Mouse (Mus musculus) frontal cortex, postnatal 25 days (tissue): ENCODE data around the gene Lama1.

Source experiments
- DNase-seq, 2 experiments: peaks; one replicate each; pipeline ENCODE4 v3.0.0; 2022; ENCODE audit warnings: low spot score in 2 of 2

Gene Lama1

DNA sequence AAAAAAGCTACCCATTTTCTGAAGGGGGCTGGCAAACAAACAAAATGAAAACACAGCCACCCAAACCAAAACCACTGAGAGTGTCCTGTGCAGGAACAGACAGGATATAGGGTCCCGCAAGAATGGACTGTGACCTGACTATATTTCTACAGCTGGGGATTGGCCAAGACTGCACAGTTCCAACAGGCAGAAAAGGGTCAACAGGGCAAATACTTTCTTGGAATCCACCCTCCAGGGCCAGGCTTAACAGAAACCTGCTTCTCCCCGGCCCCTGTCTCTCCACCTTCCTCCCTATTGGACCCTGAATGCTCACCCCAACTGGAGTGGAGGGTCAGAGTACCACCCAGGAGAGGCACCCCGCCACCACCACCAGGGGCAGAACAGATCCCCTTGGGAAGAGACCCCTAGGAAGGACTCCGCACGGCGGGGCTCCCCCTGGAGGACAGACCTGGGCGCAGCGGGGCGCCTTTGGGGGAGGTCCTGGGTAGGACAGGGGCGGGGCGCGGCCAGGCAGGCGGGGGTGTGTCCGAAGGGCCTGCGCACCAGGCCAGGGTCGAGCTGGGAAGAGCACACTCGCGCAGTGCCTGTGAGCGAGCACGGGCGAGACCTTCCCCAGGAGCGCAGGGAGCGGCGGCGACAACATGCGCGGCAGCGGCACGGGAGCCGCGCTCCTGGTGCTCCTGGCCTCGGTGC, at the start of gene Lama1:
Lama1 (plus strand) TSS at position 566 of the 693 bp plus-strand sequence.
- no peak for DNase-seq

DNA sequence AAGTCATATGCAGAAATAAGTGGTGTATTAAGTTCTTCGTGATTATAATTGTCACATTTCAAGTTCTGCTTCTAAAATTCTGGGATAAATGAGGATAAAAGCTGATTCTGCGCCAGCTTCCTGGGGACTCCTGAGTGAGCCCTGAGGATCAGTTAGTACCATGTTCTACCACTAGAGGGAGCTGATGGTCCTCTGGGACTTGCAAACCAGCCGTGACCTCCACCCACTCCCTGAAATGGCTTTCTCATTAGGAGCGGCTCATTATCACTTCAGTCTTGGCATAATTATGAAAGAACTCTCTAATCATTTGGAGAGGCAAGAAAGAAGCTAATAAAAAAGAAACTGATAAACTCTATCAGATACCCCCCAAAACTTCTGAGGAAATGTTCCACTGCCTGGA, 45.6 kb upstream of the Lama1 start:
- DNase-seq, result peak in 1 of 2 experiments; percentile 39

DNA sequence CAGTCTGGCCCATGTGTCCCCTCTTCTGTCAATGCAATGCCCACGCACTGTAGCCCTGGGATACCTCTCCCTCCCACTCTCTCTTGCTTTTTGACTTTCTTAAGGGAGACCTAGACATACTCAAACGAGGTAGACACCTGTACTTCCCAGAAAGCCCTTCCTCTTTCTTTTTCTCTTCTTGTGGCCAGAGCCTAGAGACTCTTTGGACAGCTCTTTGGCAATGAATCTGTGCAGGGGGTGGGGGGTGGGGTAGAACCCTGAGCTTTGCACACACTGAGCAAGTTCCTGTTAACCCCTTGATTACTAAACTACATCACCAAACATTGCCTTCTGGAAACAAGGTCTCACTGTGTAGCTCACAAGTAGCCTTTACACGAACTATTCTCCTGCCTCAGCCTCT, 32.8 kb upstream of the Lama1 start:
- DNase-seq, result no peak

DNA sequence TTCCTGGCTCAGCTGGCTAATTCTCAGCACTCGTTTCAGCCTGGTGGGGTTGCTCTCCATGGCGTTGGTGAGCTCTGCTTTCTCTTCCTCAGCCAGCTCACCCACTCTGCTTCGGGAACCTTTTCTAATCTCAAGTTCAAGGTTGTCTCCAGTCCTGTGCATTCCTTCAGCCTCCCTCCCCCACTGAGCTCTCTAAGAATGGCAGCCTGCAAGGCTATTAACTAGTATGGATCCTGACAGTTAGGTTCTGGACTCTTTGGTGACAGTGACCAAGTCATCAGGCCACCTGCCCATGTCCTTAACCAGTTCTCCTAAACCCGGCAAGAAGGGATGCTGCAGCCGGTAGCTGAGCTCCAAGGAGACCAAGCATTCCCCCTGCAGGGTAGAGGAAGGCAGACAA, 30.1 kb upstream of the Lama1 start:
- no peak for DNase-seq

DNA sequence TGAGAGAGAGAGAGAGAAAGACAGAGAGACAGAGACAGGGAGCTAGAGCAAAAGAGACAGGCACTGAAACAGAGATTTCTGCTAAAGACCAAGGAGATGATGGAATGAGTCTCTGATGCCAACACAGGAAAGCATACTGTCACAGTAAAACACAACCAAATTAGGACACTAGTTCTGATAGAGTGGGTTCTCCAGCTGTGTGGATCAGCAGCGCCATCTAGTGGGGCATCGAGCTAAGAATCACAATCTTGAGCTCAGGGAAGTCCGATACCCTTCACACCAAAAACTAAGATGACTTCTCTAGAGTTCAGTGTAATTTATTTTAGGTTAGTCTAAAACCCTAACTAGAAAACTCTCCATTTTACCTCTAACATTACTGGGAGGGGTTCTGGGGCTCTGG, 29.1 kb upstream of the Lama1 start:
- DNase-seq, result peak; percentile 42 to 58

DNA sequence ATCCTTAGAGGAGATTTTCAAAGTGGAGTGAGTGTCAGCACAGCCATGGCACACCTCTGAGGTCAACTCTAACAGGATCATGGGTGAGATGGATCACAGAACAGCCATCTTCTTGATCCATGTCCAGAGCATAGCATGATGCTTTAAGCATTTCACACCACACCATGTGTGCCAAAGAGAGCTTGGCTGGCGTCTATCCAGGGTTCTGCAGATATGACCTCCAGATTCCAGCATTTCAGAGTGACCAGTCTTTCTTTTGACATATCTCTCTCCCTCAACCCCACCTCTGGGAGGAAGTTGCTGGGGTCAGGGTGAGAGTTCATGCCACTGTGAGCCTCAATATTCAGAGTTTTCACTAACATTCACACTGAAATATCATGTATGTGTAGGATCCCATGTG, 18.5 kb upstream of the Lama1 start:
- no peak for DNase-seq

DNA sequence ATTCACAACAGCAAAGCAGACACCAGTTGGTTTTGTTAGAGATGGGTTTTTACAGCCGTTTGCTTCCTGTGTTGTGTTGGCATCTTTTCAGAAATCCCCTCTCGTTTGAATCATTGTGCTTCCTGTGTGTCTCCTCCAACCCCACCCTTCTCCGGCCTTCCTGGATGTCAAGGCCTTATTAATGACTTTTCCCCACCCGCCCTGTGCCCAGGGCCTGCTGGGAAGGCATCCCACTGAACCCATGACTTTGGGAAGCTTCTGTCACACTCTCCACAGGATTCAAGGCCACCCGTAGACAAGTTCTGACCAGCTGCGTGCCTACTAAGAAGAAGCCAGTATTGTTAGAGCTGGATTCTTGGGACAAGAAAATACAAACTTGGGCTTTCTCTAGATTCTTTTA, 16.0 kb upstream of the Lama1 start:
- no peak for DNase-seq

DNA sequence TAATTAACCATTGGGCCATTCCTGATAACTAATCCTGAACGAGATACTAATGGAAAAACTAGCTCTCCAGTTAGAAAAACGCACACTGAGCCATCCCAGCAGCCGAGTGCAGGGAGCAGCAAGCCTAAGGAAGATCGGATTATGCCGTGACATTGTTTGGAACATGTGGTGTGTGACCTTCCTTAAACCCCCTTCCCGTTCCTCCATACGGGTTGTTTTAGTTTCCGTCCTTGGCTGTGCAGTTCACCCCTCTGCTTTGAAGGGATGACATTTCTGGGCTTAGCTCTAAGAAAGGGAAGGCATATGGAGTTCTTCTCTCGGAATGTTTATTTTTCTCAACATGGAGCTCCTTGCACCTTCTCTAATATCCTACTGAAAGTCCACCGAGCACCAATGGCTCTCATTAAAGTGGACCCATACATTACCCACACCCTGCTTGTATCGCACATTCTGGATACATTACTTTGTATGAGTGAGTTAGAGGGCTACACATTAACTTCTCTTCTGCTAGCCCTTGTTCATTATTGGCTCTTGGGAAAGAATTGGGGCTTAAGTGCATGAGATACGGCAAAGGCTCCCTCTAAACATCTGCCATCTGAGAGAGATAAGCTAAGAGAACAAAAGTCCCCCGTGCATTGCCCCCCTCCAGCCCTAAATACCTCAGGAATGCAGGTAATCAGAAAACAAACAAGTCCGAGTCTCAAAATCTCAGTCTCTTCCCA, 11.9 kb upstream of the Lama1 start:
- no peak for DNase-seq

DNA sequence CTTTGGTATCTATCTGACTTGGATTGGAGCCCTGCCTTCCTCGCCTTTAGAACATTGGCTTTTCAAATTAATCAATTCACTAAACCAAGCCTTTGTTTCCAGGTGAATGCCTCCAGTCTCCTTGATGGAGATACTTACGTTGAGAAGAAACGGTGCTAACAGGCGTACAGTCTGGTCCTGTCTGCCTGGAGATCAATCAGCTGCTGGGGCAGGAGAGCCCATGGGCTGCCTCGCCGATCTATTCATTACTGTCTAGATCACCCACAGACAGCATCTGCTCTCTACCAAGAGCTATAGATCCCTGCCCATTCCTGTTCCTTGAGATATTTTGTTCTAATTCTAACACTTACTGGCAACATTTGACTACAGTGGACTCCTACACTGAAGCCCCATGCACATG, 9.6 kb upstream of the Lama1 start:
- DNase-seq, result no peak

DNA sequence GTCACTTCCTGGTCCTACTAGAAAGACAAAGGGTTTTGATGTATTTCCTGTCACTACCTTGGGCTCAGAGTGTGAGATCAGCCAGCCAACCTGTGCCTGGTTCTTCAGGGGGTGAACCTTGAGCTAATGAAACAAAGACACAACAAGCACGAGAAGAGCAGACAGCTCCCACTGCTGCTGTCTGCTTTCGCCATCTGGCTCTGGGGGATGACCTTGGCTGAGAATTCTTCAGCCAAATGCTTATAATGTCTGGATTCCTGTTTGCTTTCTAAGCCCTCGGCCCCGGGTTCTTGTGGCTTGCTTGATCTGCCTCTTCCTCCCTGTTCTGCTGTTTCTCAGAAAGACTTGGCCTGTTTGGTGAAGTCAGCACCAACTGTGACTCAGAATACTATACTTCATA, 6.4 kb upstream of the Lama1 start:
- no peak for DNase-seq

DNA sequence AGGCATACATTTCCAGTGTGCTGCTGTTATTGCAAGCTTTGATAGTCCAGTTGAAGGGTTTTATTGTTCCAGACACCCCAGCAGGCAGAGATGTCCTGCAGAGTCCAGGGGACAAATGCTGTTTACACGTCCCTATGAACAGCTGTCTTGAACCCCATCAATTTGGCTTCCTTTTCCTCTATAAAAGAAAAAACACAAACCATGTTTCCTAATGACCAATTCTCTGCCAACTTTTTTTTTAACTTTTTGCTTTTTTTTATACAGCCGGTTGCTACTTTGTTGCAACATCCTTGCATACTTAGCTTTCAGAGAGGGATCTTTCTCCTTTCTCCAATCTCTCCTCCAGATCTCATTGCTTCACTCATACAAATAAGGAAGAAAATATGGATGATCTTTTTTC, 4.4 kb upstream of the Lama1 start:
- DNase-seq, result no peak

DNA sequence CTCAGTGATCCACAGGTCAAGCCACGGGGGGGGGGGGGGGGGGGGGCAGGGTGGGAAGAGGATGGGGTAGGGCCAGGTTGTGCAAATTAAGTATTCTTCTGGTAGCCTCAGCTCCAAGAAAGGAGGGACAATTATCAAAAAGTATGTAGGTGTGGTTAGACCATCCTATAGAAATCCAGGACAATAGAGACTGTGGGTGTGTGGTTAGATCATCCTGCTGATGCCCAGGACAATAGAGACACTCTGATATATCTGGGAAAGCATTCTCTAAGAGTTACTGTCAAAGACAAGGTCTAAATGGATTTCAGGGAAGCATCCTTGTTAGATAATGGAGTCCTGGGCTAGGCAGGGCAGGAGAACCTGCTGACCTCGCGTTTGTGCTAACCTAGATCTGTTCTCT, 3.2 kb upstream of the Lama1 start:
- DNase-seq, result no peak

DNA sequence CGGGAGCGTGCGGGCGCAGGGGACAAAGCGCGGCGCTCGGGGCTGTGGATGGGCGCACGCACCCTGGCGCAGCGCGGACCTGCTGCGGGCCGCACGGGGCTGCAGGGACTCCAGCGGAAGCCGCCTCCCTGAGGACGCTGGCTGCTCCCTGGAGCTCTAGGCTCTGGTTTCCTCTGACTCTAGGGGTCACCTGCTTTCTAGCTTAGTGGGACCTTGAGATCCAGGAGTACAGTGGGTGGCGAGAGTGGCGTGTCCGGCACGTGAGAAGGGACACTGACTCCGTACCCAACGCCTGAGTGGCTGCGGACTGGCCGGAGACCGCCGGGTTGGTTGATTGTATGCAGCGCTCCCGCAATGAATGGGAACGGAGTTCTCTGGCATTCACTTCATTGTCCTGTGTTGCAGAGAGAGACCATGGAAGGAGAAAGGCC, 417 bp downstream of the Lama1 start:
- no peak for DNase-seq

DNA sequence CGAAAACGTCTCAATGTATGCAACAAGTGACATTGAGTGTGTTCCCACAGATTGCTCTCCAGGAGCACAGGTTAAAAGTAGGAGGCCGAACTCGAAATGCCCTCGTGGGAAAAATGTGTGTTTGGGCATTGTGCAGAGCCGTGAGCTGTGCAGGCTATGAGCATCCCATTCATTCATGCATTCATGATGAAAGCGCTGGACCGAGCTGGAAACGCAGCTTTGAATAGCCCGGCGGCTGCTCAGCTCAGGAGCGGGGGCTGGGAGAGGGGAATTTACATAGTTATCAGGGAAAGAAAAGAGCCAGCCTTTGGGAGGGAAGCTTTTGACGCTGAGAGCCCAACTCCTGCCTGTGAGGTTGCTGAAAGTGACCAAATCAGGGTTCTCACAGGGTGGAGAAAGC, 1.2 kb downstream of the Lama1 start:
- no peak for DNase-seq

DNA sequence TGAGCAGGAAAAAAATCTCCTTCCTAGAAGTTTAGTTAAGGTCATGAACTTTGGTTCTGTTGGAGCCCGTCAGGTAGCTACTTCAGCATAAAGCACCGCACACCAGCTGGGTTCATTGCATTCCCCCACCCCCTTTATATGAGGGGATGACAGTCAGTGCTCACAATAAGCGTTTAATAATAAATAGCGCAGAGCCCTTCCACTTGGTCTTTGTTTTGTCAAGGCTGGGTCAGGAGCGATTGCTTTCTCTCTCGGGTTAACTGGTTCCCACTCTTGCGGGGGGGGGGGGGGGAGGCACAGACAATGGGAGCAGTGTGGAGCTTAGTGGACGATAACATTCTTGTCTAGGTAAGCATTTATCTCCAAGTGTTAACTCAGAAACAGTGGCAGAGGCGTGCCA, 4.7 kb downstream of the Lama1 start:
- no peak for DNase-seq

DNA sequence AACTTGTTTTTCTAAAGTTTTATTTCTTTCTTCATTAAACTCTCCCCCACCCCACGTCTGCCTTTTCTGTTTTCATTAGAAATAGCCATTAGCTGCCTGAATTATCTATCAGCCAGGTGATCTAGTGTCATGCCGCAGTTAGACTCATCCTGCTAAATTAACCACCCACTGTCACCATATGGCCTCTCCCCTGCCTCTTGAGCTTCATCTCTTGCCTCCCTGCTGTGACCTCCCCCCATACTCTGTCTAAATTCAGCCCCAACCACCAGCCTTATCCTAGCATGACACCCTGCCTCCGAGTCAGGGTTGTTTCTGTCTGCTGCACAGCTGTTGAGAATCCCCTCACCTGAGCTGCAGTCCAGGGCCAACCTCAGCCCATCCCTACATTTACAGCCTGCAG, 5.9 kb downstream of the Lama1 start:
- no peak for DNase-seq

DNA sequence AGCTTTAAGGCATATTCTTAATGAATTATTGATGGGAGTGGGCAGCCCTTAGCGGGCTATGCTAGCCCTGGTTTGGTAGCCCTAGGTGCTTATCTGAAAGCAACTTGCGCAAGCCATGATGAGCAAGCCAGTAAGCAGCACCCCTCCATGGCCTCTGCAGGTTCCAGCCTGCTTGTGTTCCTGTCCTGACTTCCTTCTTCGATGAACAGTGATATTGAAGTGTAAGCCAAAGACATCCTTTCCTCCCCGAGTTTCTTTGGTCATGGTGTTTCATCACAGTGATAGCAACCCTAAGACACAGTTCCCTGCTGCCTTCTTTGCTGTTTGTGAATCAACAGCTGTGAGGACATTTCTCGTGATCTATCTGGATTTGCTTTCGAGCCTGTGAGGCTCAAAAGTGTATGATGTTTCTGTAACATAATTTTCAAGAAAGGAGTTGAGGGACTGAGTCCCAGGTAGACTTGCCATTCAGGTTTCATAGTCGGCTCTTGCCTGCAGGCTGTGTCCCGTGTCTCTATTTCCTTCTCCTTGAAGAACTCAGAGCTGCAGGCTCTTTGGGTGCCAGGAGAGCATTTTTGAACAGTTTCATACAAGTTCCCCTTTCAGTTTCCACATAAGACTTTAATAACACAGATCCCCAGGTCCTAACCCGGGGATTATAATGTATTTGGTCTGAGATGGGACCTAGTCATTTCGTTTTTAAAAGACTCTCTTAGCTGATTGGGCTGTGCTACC, 8.1 kb downstream of the Lama1 start:
- DNase-seq, result no peak

DNA sequence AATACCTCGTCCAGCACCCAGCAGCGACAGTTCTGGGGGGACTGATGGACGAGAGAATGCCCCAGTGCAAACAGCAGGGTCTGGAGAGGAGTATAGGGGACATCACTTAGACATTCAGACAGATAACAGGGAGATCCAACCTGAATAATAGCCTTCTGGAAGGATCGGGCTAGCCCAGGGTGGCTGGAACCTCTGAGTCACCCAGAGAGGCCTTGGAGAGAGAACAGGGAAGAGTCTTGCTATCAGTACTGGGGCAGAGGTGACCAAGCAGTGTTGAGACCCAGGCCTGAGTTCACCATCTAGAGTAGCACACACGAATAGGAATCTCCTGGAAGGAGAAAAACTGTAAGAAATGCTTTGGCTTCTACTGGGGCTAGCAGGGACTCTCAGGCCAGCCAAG, 9.3 kb downstream of the Lama1 start:
- DNase-seq, result no peak

DNA sequence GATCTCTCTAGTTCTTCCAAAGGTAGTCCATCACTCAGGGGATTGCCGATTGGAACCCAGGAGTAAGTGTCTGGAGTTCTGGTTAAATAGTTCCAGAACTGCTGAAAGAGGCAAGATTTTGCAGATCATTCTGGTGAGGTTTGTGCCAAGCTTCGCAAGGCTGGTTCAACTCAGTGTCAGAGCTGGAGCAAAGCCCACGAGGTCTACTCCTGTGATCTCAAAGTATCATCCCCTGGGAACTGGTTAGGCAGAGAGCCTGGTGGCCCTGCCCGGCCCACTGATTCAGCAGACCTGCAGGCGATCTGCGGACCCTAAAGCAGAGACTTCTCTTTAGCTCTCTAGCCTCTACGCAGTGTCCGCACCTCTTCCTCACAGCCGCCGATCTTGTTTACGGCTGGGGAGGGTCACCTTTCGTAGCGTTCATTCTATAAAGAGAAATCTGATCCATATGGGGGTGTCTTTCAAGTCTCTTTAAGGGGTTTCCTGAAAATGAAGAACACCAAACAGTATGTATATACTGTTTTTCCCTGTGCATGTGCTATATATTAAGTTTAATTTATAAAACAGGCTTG, 10.8 kb downstream of the Lama1 start:
- DNase-seq, result no peak

DNA sequence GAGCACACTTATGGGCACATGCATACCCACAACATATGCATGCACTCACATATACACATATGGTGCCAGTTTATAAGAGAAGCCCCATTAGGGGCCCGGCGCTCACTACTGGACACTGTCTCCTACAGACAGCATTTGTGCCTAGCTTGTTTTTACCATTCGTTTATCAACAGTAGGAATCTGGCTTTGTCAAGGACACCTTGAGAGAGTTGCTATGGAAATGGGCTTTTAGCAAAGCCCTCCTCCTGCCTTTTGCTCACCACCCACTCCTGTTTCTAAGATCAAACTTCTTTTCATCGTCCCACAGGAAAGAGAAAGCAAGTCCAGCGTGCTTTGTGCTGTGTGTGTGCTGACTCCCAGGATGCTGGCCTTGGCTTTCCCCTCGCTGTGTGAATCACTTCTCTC, 13.3 kb downstream of the Lama1 start:
- DNase-seq, result no peak

DNA sequence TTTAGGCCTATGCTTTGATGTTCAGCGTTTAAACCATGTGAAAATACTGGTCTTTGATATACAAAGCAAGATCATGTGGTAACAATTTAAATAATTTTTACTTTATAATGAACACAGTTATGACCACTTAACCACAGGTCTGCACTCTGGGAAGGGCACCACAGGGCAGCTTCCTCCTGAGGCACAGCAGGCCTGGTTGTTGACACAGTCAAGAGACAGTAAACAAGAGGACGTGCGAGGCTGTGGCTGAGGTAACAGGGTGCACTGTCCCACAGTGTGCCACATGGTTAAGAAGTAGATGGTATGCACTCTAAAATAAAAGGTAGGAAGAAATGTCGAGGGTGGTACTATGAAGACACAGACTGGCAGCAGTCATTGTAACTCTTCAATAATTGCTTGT, 14.3 kb downstream of the Lama1 start:
- DNase-seq, result no peak

DNA sequence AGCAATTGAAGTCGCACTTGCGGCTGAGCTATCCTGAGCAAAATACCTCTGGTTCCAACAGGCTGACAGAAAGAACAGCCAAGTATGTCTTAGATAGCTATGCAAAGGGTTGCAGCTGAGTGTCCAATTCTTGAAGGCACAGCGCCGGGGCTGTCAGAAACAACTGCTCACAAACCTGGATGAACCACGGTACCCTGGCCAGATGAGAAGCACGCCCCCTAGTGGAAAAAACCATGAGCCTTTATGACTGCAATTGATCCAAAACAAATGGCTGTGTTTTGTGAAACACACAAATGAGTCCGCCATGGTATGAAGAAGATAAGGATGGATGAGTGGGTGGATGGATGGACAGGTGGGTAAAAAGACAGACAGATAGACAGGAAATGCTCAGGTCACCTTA, 15.9 kb downstream of the Lama1 start:
- DNase-seq, result no peak

DNA sequence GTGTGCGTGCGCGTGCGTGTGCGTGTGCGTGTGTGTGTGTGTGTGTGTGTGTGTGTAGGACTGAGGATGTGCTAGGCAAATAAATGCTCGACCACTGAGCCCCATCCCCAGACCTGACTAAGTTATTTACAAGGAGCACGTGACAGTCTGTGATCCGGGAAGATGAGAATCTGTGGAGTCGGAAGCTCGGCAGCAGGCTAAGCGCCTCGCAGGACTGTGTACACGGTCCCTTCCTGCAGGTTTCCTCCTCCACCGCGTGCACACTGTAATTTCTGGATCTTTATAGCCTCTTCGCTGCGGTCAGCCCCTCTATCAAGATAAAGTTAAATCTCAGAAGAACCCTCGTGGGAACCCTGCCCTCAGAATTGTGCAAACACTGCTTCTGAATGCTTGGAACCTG, 18.4 kb downstream of the Lama1 start:
- DNase-seq, result no peak
